Mouse (Mus musculus) stomach, postnatal 0 days (tissue): ENCODE results near the gene Ppp2r5c. TPM values are rescaled to one million over a fixed set of nuclear protein-coding genes. Genes with fewer than 3 reads are reported as not detected.

ENCODE experiments used
- ATAC-seq: fragments of 200-750 bp; cut with Nextera tagmentation; 2 replicates; pipeline ENCODE4 v1.8.0; 2017; ENCODE audit not compliant: low FRiP score, low TSS enrichment
- DNase-seq: peaks from one replicate; pipeline ENCODE4 v3.0.0-alpha.2; 2016; ENCODE audit warnings: low spot score
- H3K27ac ChIP-seq: fragments of 300-500 bp; sonication (generic); replicated peaks from 2 replicates; pipeline ENCODE4 v1.5.1; 2014; ENCODE audit warnings: mild to moderate bottlenecking, control low read depth
- H3K27me3 ChIP-seq: fragments of 300-500 bp; sonication (generic); 2 replicates; pipeline ENCODE4 v1.6.1; 2014; ENCODE audit warnings: low read length; ENCODE audit not compliant: control insufficient read depth, insufficient read depth
- H3K36me3 ChIP-seq: fragments of 300-500 bp; sonication (generic); 2 replicates; pipeline ENCODE4 v1.6.1; 2014; ENCODE audit warnings: low read length, mixed read lengths; ENCODE audit not compliant: control insufficient read depth, insufficient read depth
- H3K4me1 ChIP-seq: fragments of 300-500 bp; sonication (generic); replicated peaks from 2 replicates; pipeline ENCODE4 v1.6.1; 2014; ENCODE audit warnings: antibody characterized with exemption; ENCODE audit not compliant: control insufficient read depth, insufficient read depth
- H3K4me2 ChIP-seq: fragments of 300-500 bp; sonication (generic); replicated peaks from 2 replicates; pipeline ENCODE4 v1.6.1; 2014; ENCODE audit warnings: low read depth, mild to moderate bottlenecking, control low read depth, moderate library complexity
- H3K4me3 ChIP-seq: fragments of 300-500 bp; sonication (generic); 2 replicates; pipeline ENCODE4 v1.5.1; 2014; ENCODE audit warnings: low read depth, low read length, control low read depth
- H3K9ac ChIP-seq: fragments of 300-500 bp; sonication (generic); 2 replicates; pipeline ENCODE4 v1.6.1; 2014; ENCODE audit warnings: mild to moderate bottlenecking, low read length, control low read depth, mixed read lengths
- H3K9me3 ChIP-seq: fragments of 300-500 bp; sonication (generic); 2 replicates; pipeline ENCODE4 v1.6.1; 2016; ENCODE audit warnings: low read length; ENCODE audit not compliant: control insufficient read depth
- CTCF ChIP-seq: IDR thresholded peaks from 2 replicates; pipeline ENCODE4 v1.5.1; 2016; ENCODE audit warnings: antibody characterized with exemption, low read depth, mild to moderate bottlenecking, moderate library complexity
- EP300 ChIP-seq: optimal IDR thresholded peaks from 2 replicates; pipeline ENCODE3; 2016; ENCODE audit warnings: antibody characterized with exemption
- WGBS: fragments of 180-500 bp; shearing (Covaris S2); extraction: QIAGEN DNeasy Blood & Tissue Kit; methylation state at CpG from one replicate; pipeline ENCODE4 v1.1.7; 2014; 5-methylcytosine and 5-hydroxymethylcytosine counted together
- polyA plus RNA-seq: library from polyadenylated mRNA; unstranded; fragments of >200 nt; fragmentation: Nextera tagmentation; extraction: Ambion mirVana; gene quantifications from 2 replicates; pipeline ENCODE4 v1.2.1, GENCODE M21; 2015

The Ppp2r5c gene
- polyA plus RNA-seq, 1 experiment from 2014 or later: 113 TPM

- no peaks in the 10 kb centered on the region for H3K9me3 ChIP-seq
- WGBS: 70% methylated on average over 5 of the region's 5 CpGs
- H3K27ac ChIP-seq: no peak overlapping the region
- no peaks in the 10 kb centered on the region for H3K36me3 ChIP-seq
- ATAC-seq: peak; percentile 65
- no peak overlapping the region for H3K4me3 ChIP-seq
- no peak overlapping the region for H3K4me2 ChIP-seq
- TF ChIP-seq CTCF (peak; percentile 42; the same call in 1 of the 2 replicates), EP300 (no peak)
- no peaks in the 10 kb centered on the region for H3K4me1 ChIP-seq
- H3K27me3 ChIP-seq: no peaks in the 10 kb centered on the region
- DNase-seq: no peak
- no peak overlapping the region for H3K9ac ChIP-seq
These were observed 22.8 kb upstream of the Ppp2r5c start for GRCm38 (mm10) chr12:110424008-110424704.

- H3K9me3 ChIP-seq: no peaks in the 10 kb centered on the region
- no peak overlapping the region for H3K4me3 ChIP-seq
- H3K27me3 ChIP-seq: no peaks in the 10 kb centered on the region
- no peaks in the 10 kb centered on the region for H3K36me3 ChIP-seq
- DNase-seq (no peak), ATAC-seq (no peak)
- TF ChIP-seq EP300 (no peak), CTCF (no peak)
- 72% methylated on average over 13 of the region's 13 CpGs for WGBS
- H3K4me2 ChIP-seq: no peak overlapping the region
- H3K27ac ChIP-seq: no peak overlapping the region
- H3K9ac ChIP-seq: no peak overlapping the region
- H3K4me1 ChIP-seq: no peaks in the 10 kb centered on the region
These were observed 20.4 kb upstream of the Ppp2r5c start for GRCm38 (mm10) chr12:110426417-110427010.

GRCm38 (mm10) chr12:110429340-110429973 is 17.5 kb upstream of the Ppp2r5c start:
- H3K9me3 ChIP-seq: no peaks in the 10 kb centered on the region
- no peak overlapping the region for H3K9ac ChIP-seq
- peak; percentile 25 for ATAC-seq
- TF ChIP-seq CTCF (no peak), EP300 (no peak)
- H3K27me3 ChIP-seq: no peaks in the 10 kb centered on the region
- no peak overlapping the region for H3K4me2 ChIP-seq
- WGBS: 60% methylated on average over 12 of the region's 12 CpGs
- H3K4me3 ChIP-seq: no peak overlapping the region
- DNase-seq: peak; percentile 44
- H3K4me1 ChIP-seq: no peaks in the 10 kb centered on the region
- H3K36me3 ChIP-seq: no peaks in the 10 kb centered on the region
- no peak overlapping the region for H3K27ac ChIP-seq

GRCm38 (mm10) chr12:110429990-110430389 is 16.9 kb upstream of the Ppp2r5c start:
- Histone ChIP-seq H3K9me3 (no peaks in the 10 kb centered on the region), H3K27ac (no peak overlapping the region), H3K9ac (no peak overlapping the region), H3K27me3 (no peaks in the 10 kb centered on the region), H3K36me3 (no peaks in the 10 kb centered on the region), H3K4me1 (no peaks in the 10 kb centered on the region), H3K4me3 (no peak overlapping the region), H3K4me2 (no peak overlapping the region)
- TF ChIP-seq CTCF: no peak
- TF ChIP-seq EP300: no peak
- 70% methylated on average over 9 of the region's 10 CpGs for WGBS
- no peak for DNase-seq
- no peak for ATAC-seq

GRCm38 (mm10) chr12:110431805-110432204 is 15.1 kb upstream of the Ppp2r5c start:
- no peaks in the 10 kb centered on the region for H3K9me3 ChIP-seq
- ATAC-seq (peak; percentile 77), DNase-seq (peak; percentile 79)
- H3K4me3 ChIP-seq: no peak overlapping the region
- H3K27me3 ChIP-seq: no peaks in the 10 kb centered on the region
- no peaks in the 10 kb centered on the region for H3K36me3 ChIP-seq
- TF ChIP-seq EP300 (no peak), CTCF (no peak)
- no peak overlapping the region for H3K9ac ChIP-seq
- no peak overlapping the region for H3K27ac ChIP-seq
- WGBS: 50% methylated on average over 7 of the region's 7 CpGs
- no peak overlapping the region for H3K4me2 ChIP-seq
- H3K4me1 ChIP-seq: no peaks in the 10 kb centered on the region
